Mouse (Mus musculus) lung, adult 2 months (tissue): ENCODE results near the gene Pigr.

Experiments
- CTCF ChIP-seq: fragments of 200-500 bp; IDR thresholded peaks from 2 replicates; pipeline ENCODE4 v1.5.1; 2011; ENCODE audit warnings: mild to moderate bottlenecking, low read length, control low read depth; ENCODE audit not compliant: insufficient read depth
- POLR2A ChIP-seq: fragments of 200-500 bp; IDR thresholded peaks from 2 replicates; pipeline ENCODE4 v1.6.1; 2011; ENCODE audit warnings: low read depth, mild to moderate bottlenecking, control low read depth, low read length, borderline replicate concordance; ENCODE audit errors: extremely low read depth

GRCm38 (mm10) chr1:130864238-130864637 is 37.8 kb downstream of the Pigr start:
- TF ChIP-seq CTCF, result no peak
- TF ChIP-seq POLR2A, result no peak
